Mouse (Mus musculus): Measurements from ENCODE around the gene Hpd. TPM values are rescaled to one million over a fixed set of nuclear protein-coding genes. Genes with fewer than 3 reads are reported as not detected.

Gene Hpd
- polyA plus RNA-seq, 1 experiment from 2014 or later: not detected

DNA sequence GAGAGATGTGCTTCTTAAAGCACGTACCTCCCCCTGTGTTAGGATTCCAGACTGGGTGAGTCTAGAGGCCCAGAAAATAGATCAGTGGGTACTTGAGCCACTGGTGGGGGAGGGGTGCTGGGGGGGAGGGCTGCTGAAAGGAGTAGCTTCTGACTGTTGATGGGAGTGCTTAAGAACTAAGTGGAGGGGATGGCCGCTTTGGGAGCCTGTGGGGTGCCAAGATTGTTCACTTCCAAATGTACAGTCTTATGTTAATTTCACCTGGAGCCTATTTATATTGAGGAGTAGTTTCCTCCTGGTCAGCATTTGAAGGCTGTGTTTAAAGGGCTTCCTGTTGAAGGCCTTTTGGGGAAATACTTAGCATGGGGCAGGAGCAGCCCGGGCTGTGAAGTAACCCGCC is 24.6 kb downstream of the Hpd start:
- peaks cover 83% of the 10 kb centered on the region for H3K36me3 ChIP-seq
- no peak for ATAC-seq (ENCODE audit: insufficient number of reproducible peaks, low FRiP score, low TSS enrichment, low read depth)
- H3K9me3 ChIP-seq: no peaks in the 10 kb centered on the region
- no peak overlapping the region for H3K27ac ChIP-seq
- H3K4me3 ChIP-seq: no peak overlapping the region
- no peaks in the 10 kb centered on the region for H3K4me1 ChIP-seq
- no peak overlapping the region for H3K4me2 ChIP-seq
- no peak overlapping the region for H3K9ac ChIP-seq
- H3K27me3 ChIP-seq: no peaks in the 10 kb centered on the region
- WGBS: 91% methylated on average over 4 of the region's 4 CpGs

DNA sequence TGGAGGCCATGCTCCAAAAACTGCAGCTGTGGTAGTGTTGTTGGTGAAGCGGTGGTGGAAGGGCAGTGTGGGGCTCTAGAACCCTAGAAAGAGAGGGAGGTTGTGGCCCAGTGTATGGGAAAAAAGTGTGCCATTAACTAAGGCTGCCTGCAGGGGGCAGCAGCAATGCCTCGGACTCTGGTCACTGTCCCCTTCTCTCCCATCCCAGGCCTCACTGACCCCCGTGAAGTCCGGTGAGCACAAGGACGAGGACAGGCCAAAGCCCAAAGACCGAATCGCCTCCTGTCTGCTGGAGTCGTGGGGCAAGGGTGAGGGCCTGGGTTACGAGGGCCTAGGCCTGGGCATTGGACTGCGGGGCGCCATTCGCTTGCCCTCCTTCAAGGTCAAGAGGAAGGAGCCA is 25.8 kb downstream of the Hpd start:
- ATAC-seq (ENCODE audit: insufficient number of reproducible peaks, low FRiP score, low TSS enrichment, low read depth): no peak
- Histone ChIP-seq H3K9ac (no peak overlapping the region), H3K4me2 (no peak overlapping the region), H3K4me3 (no peak overlapping the region), H3K27me3 (no peaks in the 10 kb centered on the region), H3K36me3 (peaks cover 85% of the 10 kb centered on the region), H3K9me3 (no peaks in the 10 kb centered on the region), H3K27ac (no peak overlapping the region), H3K4me1 (0 out of 2 replicates have a peak, but pooled peaks cover under 1% of the 10 kb centered on the region)
- WGBS: 87% methylated on average over 12 of the region's 12 CpGs

DNA sequence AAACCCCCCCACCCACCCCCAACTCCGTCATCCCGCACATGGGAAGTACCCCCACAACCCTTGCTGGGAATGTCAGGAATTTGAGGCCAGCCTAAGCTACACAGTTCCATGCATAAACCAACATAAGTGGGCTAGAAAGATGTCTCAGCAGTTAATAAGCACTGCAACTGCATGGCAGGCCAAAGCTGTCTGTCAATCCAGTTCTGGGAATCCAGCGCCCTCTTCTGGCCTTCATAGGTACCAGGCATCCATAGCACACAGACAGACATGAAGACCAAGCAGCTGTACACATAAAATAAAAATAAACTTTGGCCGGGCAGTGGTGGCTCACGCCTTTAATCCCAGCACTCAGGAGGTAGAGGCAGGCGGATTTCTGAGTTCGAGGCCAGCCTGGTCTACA is 27.1 kb downstream of the Hpd start:
- H3K4me2 ChIP-seq: no peak overlapping the region
- H3K9ac ChIP-seq: no peak overlapping the region
- no peak overlapping the region for H3K4me3 ChIP-seq
- no peaks in the 10 kb centered on the region for H3K27me3 ChIP-seq
- 41% methylated on average over 7 of the region's 7 CpGs for WGBS
- H3K9me3 ChIP-seq: no peaks in the 10 kb centered on the region
- no peak for ATAC-seq (ENCODE audit: insufficient number of reproducible peaks, low FRiP score, low TSS enrichment, low read depth)
- H3K4me1 ChIP-seq: peaks cover 13% of the 10 kb centered on the region
- no peak overlapping the region for H3K27ac ChIP-seq
- peaks cover 81% of the 10 kb centered on the region for H3K36me3 ChIP-seq

GRCm38 (mm10) chr5:123152901-123153300 is 29.6 kb downstream of the Hpd start:
- no peak for ATAC-seq (ENCODE audit: insufficient number of reproducible peaks, low FRiP score, low TSS enrichment, low read depth)
- H3K4me1 ChIP-seq: peaks cover 38% of the 10 kb centered on the region
- H3K27me3 ChIP-seq: no peaks in the 10 kb centered on the region
- H3K27ac ChIP-seq: no peak overlapping the region
- no peak overlapping the region for H3K9ac ChIP-seq
- no peak overlapping the region for H3K4me3 ChIP-seq
- H3K36me3 ChIP-seq: peaks cover 73% of the 10 kb centered on the region
- H3K9me3 ChIP-seq: no peaks in the 10 kb centered on the region
- no peak overlapping the region for H3K4me2 ChIP-seq
- 81% methylated on average over 1 of the region's 1 CpGs for WGBS

- ATAC-seq (ENCODE audit: insufficient number of reproducible peaks, low FRiP score, low TSS enrichment, low read depth): no peak
- H3K4me2 ChIP-seq: no peak overlapping the region
- no peak overlapping the region for H3K4me3 ChIP-seq
- H3K9me3 ChIP-seq: no peaks in the 10 kb centered on the region
- WGBS: 90% methylated on average over 18 of the region's 19 CpGs
- no peak overlapping the region for H3K27ac ChIP-seq
- H3K27me3 ChIP-seq: no peaks in the 10 kb centered on the region
- H3K36me3 ChIP-seq: peaks cover 73% of the 10 kb centered on the region
- H3K9ac ChIP-seq: no peak overlapping the region
- peaks cover 42% of the 10 kb centered on the region for H3K4me1 ChIP-seq
Observed at GRCm38 (mm10) chr5:123151707-123152362, 30.7 kb downstream of the Hpd start.

DNA sequence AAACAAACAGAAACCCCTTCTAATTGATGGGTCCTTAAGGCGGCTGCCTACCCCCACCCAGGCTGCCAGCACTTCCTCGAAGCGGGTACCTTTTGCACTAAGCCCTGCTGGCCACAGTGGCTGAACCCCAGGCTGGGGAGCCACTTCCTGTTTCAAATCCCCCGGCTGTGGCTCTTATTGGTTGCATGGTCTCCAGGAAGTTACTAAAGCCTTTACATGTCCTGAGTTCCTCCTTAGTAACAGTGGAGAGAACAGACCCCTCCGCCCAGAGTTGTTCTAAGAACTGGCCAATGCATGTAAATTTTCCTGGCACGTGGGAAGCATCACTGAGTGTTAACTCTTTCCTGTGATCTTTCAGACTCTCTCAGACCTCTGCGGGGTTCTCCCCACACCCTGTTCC is 31.4 kb downstream of the Hpd start:
- H3K27me3 ChIP-seq: no peaks in the 10 kb centered on the region
- H3K4me2 ChIP-seq: peak overlapping the region; percentile 51
- ATAC-seq (ENCODE audit: insufficient number of reproducible peaks, low FRiP score, low TSS enrichment, low read depth): no peak
- 37% methylated on average over 7 of the region's 7 CpGs for WGBS
- peak overlapping the region; percentile 36; the same call in 1 of the 2 replicates for H3K4me3 ChIP-seq
- no peaks in the 10 kb centered on the region for H3K9me3 ChIP-seq
- H3K9ac ChIP-seq: no peak overlapping the region
- peaks cover 76% of the 10 kb centered on the region for H3K36me3 ChIP-seq
- 0 out of 2 replicates have a peak overlapping the region, but pooled peaks have one; percentile 30 for H3K27ac ChIP-seq
- peaks cover 44% of the 10 kb centered on the region for H3K4me1 ChIP-seq

GRCm38 (mm10) chr5:123150641-123151040 is 31.9 kb downstream of the Hpd start:
- Histone ChIP-seq H3K9me3 (no peaks in the 10 kb centered on the region), H3K9ac (no peak overlapping the region), H3K4me1 (peaks cover 49% of the 10 kb centered on the region), H3K27ac (0 out of 2 replicates have a peak overlapping the region, but pooled peaks have one; percentile 30), H3K4me2 (peak overlapping the region; percentile 51), H3K36me3 (peaks cover 76% of the 10 kb centered on the region), H3K27me3 (no peaks in the 10 kb centered on the region), H3K4me3 (peak overlapping the region; percentile 36)
- WGBS: 33% methylated on average over 7 of the region's 7 CpGs
- ATAC-seq (ENCODE audit: insufficient number of reproducible peaks, low FRiP score, low TSS enrichment, low read depth): no peak

DNA sequence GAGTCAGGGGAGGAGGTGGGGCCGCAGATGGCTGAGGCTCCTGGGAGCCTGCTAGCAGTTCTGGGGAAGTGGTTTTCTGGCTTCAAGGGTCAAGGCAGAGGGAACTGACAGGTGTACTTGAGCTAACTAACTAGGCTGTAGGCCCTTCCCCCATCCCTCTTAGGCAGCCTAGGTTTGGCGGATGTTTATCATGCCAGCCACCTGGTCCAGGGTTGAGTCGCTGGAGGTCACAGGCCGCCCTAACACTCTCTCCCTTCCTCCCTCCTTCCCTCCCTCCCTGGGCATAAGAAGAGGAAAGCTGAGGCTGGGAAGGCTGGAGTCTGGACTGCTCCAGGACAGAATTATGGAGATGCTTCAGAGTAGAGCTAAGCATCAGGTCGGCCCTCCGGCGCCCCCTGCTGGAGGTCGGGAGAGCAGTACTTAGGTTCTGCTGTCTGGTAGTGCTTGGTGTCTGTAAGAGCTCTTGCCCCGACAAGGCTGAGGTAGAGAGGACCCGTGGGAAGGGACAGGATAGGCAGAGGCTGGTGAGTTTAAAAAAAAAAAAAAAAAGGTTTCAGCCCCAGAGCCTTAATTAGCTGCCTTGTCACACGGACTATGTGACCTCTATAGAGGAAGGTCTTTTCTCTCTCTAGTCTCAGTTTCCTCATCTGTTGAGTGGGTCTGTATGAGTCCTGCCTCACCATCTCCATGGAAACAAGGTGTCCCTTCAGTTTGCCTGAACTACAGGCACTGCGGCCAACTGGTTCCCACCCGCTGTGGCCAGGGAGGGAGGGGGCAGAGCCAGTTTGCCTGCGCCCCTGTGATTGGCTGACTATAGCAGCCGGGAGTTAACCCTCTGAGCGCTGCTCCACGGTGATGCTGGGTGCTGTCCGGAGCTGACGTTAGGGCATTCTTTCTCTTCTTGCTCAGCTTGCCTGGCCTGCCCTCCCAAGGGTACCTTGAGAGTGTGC is 32.8 kb downstream of the Hpd start:
- Histone ChIP-seq H3K36me3 (peaks cover 74% of the 10 kb centered on the region), H3K9me3 (no peaks in the 10 kb centered on the region), H3K4me2 (peak overlapping the region; percentile 51), H3K4me3 (peak overlapping the region; percentile 36), H3K27me3 (no peaks in the 10 kb centered on the region), H3K4me1 (peaks cover 58% of the 10 kb centered on the region), H3K9ac (no peak overlapping the region), H3K27ac (peak overlapping the region; percentile 13; the same call in 1 of the 2 replicates)
- peak; percentile 83 for ATAC-seq (ENCODE audit: insufficient number of reproducible peaks, low FRiP score, low TSS enrichment, low read depth)
- 5% methylated on average over 19 of the region's 19 CpGs for WGBS

- no peaks in the 10 kb centered on the region for H3K27me3 ChIP-seq
- no peak overlapping the region for H3K4me2 ChIP-seq
- peaks cover 64% of the 10 kb centered on the region for H3K36me3 ChIP-seq
- WGBS: 85% methylated on average over 25 of the region's 25 CpGs
- no peak for ATAC-seq (ENCODE audit: insufficient number of reproducible peaks, low FRiP score, low TSS enrichment, low read depth)
- H3K4me1 ChIP-seq: peaks cover 70% of the 10 kb centered on the region
- no peaks in the 10 kb centered on the region for H3K9me3 ChIP-seq
- no peak overlapping the region for H3K4me3 ChIP-seq
- H3K27ac ChIP-seq: 0 out of 2 replicates have a peak overlapping the region, but pooled peaks have one; percentile 11
- H3K9ac ChIP-seq: no peak overlapping the region
Observed at GRCm38 (mm10) chr5:123148073-123148722, 34.3 kb downstream of the Hpd start.

DNA sequence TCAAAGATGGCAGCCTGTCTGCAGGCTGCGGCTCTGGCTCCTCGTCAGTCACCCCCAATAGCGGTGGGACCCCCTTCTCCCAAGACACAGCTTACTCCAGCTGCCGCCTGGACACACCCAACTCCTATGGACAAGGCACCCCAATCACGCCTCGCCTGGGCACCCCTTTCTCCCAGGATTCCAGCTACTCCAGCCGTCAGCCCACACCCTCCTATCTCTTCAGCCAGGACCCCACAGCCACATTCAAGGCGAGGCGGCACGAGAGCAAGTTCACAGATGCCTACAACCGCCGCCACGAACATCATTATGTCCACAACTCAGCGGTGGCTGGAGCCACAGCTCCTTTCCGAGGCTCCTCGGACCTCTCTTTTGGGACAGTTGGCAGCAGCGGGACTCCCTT is 35.0 kb downstream of the Hpd start:
- Histone ChIP-seq H3K4me2 (no peak overlapping the region), H3K4me3 (no peak overlapping the region), H3K36me3 (peaks cover 57% of the 10 kb centered on the region), H3K27ac (no peak overlapping the region), H3K27me3 (no peaks in the 10 kb centered on the region), H3K9ac (no peak overlapping the region), H3K4me1 (peaks cover 70% of the 10 kb centered on the region), H3K9me3 (no peaks in the 10 kb centered on the region)
- no peak for ATAC-seq (ENCODE audit: insufficient number of reproducible peaks, low FRiP score, low TSS enrichment, low read depth)
- WGBS: 82% methylated on average over 17 of the region's 17 CpGs

- H3K9ac ChIP-seq: no peak overlapping the region
- WGBS: 84% methylated on average over 11 of the region's 11 CpGs
- peaks cover 46% of the 10 kb centered on the region for H3K36me3 ChIP-seq
Observed at GRCm38 (mm10) chr5:123146357-123146756, 36.2 kb downstream of the Hpd start.

More at GRCm38 (mm10) chr5:123146357-123146756, 36.2 kb downstream of the Hpd start:
- no peaks in the 10 kb centered on the region for H3K9me3 ChIP-seq
- ATAC-seq (ENCODE audit: insufficient number of reproducible peaks, low FRiP score, low TSS enrichment, low read depth): no peak
- H3K27ac ChIP-seq: no peak overlapping the region
- no peak overlapping the region for H3K4me3 ChIP-seq
- no peak overlapping the region for H3K4me2 ChIP-seq
- H3K4me1 ChIP-seq: peaks cover 66% of the 10 kb centered on the region
- H3K27me3 ChIP-seq: no peaks in the 10 kb centered on the region

Data from limb, embryonic 15.5 days (tissue).